Mouse (Mus musculus) stomach, postnatal 0 days (tissue): ENCODE results near the gene Slc25a41.

Experiments used
- CTCF ChIP-seq: IDR thresholded peaks from 2 replicates; pipeline ENCODE4 v1.5.1; 2016; ENCODE audit warnings: antibody characterized with exemption, low read depth, mild to moderate bottlenecking, moderate library complexity
- EP300 ChIP-seq: optimal IDR thresholded peaks from 2 replicates; pipeline ENCODE3; 2016; ENCODE audit warnings: antibody characterized with exemption

DNA sequence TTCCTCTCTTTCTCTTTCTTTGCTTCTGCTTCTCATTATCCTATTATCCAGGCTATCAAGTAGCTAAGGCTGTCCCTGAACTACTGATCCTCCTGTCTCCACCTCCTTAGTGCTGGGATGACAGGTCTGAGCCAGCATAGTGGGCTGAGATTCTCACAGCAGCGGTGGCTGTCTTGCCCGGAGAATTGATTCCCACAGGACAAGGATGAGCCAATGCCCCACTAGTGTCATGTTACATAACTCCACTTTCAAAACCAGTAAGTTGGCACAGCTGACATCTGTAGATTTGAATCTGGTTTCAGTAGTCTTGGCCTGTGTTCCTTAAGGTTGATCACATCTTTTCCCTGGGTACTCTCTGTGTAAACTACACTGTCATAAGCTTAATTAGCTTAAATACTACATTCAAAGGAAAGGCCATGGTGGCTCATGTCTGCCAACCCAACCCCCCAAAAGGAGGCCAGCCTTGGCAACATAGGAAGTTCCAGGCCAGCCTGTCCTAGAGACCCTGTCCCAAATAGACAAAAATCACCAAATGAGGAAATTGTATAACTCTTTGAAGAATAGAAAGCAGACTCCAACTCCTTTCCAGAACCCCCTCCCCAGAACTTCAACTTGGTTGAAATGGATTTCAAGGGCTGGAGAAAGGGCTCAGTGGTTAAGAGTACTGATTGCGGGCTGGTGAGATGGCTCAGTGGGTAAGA is 55.2 kb downstream of the Slc25a41 start:
- TF ChIP-seq CTCF (no peak), EP300 (no peak)
